Mouse (Mus musculus) heart, postnatal 0 days (tissue): ENCODE measurements at regions not wholly inside any gene's neighbourhood (a gene's known extent, or its start where the extent isn't known, plus 50 kb on each side); places are given as distances from the start of the nearest gene placed in this dataset.
A peak's percentile ranks its signal among the peaks of the same experiment; 100 is the strongest.

Source experiments
- ATAC-seq: fragments of 200-750 bp; cut with Nextera tagmentation; 2 replicates; pipeline ENCODE4 v1.8.0; 2017; ENCODE audit warnings: low read depth, moderate number of reproducible peaks, moderate library complexity; ENCODE audit not compliant: insufficient read depth
- DNase-seq: peaks from one replicate; pipeline ENCODE4 v3.0.0-alpha.2; 2016; ENCODE audit warnings: low spot score
- H3K27ac ChIP-seq: fragments of 300-500 bp; sonication (generic); 2 replicates; pipeline ENCODE4 v1.5.1; 2014; ENCODE audit warnings: low read depth, mild to moderate bottlenecking
- H3K27me3 ChIP-seq: fragments of 300-500 bp; sonication (generic); 2 replicates; pipeline ENCODE4 v1.6.1; 2014; ENCODE audit warnings: low read length, mixed read lengths; ENCODE audit not compliant: control insufficient read depth, insufficient read depth
- H3K36me3 ChIP-seq: fragments of 300-500 bp; sonication (generic); replicated peaks from 2 replicates; pipeline ENCODE4 v1.6.1; 2014; ENCODE audit warnings: low read length, mixed read lengths; ENCODE audit not compliant: control insufficient read depth, insufficient read depth
- H3K4me1 ChIP-seq: fragments of 300-500 bp; sonication (generic); 2 replicates; pipeline ENCODE4 v1.6.1; 2014; ENCODE audit warnings: antibody characterized with exemption; ENCODE audit not compliant: control insufficient read depth, insufficient read depth
- H3K4me2 ChIP-seq: fragments of 300-500 bp; sonication (generic); 2 replicates; pipeline ENCODE4 v1.6.1; 2014; ENCODE audit warnings: low read depth, mild to moderate bottlenecking, low read length, moderate library complexity
- H3K4me3 ChIP-seq: fragments of 300-500 bp; sonication (generic); 2 replicates; pipeline ENCODE4 v1.5.1; 2014; ENCODE audit warnings: low read depth, low read length
- H3K9ac ChIP-seq: fragments of 300-500 bp; sonication (generic); replicated peaks from 2 replicates; pipeline ENCODE4 v1.6.1; 2014; ENCODE audit warnings: low read depth, low read length, mixed read lengths
- H3K9me3 ChIP-seq: fragments of 300-500 bp; sonication (generic); replicated peaks from 2 replicates; pipeline ENCODE4 v1.6.1; 2016; ENCODE audit warnings: low read length; ENCODE audit not compliant: control insufficient read depth
- CTCF ChIP-seq: IDR thresholded peaks from 2 replicates; pipeline ENCODE4 v1.5.1; 2016; ENCODE audit warnings: antibody characterized with exemption, control low read depth, low read depth
- EP300 ChIP-seq: IDR thresholded peaks from 2 replicates; pipeline ENCODE4 v1.6.1; 2016; ENCODE audit warnings: antibody characterized with exemption, low read depth
- WGBS: fragments of 180-500 bp; shearing (Covaris S2); extraction: QIAGEN DNeasy Blood & Tissue Kit; methylation state at CpG from one replicate; pipeline ENCODE4 v1.1.7; 2014; 5-methylcytosine and 5-hydroxymethylcytosine counted together

GRCm38 (mm10) chr7:136809576-136809975 lies 84.8 kb upstream of the Mgmt start:
- Histone ChIP-seq H3K9ac (no peak overlapping the region), H3K9me3 (no peaks in the 10 kb centered on the region), H3K4me1 (no peaks in the 10 kb centered on the region), H3K4me2 (no peak overlapping the region), H3K27me3 (no peaks in the 10 kb centered on the region), H3K36me3 (no peaks in the 10 kb centered on the region), H3K4me3 (no peak overlapping the region), H3K27ac (no peak overlapping the region)
- TF ChIP-seq CTCF: no peak
- TF ChIP-seq EP300: no peak
- WGBS: 48% methylated on average over 8 of the region's 8 CpGs
- DNase-seq: no peak
- ATAC-seq: no peak

GRCm38 (mm10) chr7:136813691-136814325 lies 80.6 kb upstream of the Mgmt start:
- Histone ChIP-seq H3K4me3 (no peak overlapping the region), H3K9ac (no peak overlapping the region), H3K4me2 (no peak overlapping the region), H3K9me3 (no peaks in the 10 kb centered on the region), H3K27ac (no peak overlapping the region), H3K4me1 (no peaks in the 10 kb centered on the region), H3K36me3 (no peaks in the 10 kb centered on the region), H3K27me3 (no peaks in the 10 kb centered on the region)
- no peak for TF ChIP-seq EP300
- no peak for TF ChIP-seq CTCF
- DNase-seq (no peak), ATAC-seq (no peak)
- 68% methylated on average over 9 of the region's 9 CpGs for WGBS

- Histone ChIP-seq H3K4me1 (no peaks in the 10 kb centered on the region), H3K27ac (no peak overlapping the region), H3K9ac (no peak overlapping the region), H3K4me3 (no peak overlapping the region), H3K27me3 (no peaks in the 10 kb centered on the region), H3K9me3 (no peaks in the 10 kb centered on the region), H3K4me2 (no peak overlapping the region), H3K36me3 (no peaks in the 10 kb centered on the region)
- 74% methylated on average over 6 of the region's 6 CpGs for whole genome bisulfite sequencing
- no peak for TF ChIP-seq EP300
- no peak for TF ChIP-seq CTCF
- ATAC-seq (no peak), DNase-seq (no peak)
Observed at GRCm38 (mm10) chr7:136814751-136815150, 79.7 kb upstream of the Mgmt start.

- Histone ChIP-seq H3K4me2 (no peak overlapping the region), H3K27ac (no peak overlapping the region), H3K9ac (no peak overlapping the region), H3K9me3 (no peaks in the 10 kb centered on the region), H3K36me3 (no peaks in the 10 kb centered on the region), H3K27me3 (peaks cover 12% of the 10 kb centered on the region), H3K4me3 (no peak overlapping the region), H3K4me1 (no peaks in the 10 kb centered on the region)
- WGBS: 59% methylated on average over 4 of the region's 4 CpGs
- ATAC-seq (no peak), DNase-seq (no peak)
- TF ChIP-seq EP300: no peak
- TF ChIP-seq CTCF: no peak
Observed at GRCm38 (mm10) chr7:136820291-136820690, 74.1 kb upstream of the Mgmt start.

GRCm38 (mm10) chr7:136825647-136826046 lies 68.8 kb upstream of the Mgmt start:
- Histone ChIP-seq H3K4me2 (peak overlapping the region; percentile 35), H3K27ac (no peak overlapping the region), H3K4me1 (no peaks in the 10 kb centered on the region), H3K36me3 (no peaks in the 10 kb centered on the region), H3K27me3 (peaks cover 12% of the 10 kb centered on the region), H3K9ac (no peak overlapping the region), H3K4me3 (no peak overlapping the region), H3K9me3 (no peaks in the 10 kb centered on the region)
- DNase-seq (no peak), ATAC-seq (no peak)
- WGBS: 31% methylated on average over 16 of the region's 16 CpGs
- TF ChIP-seq EP300 (no peak), CTCF (no peak)

GRCm38 (mm10) chr7:136829621-136830313 lies 64.6 kb upstream of the Mgmt start:
- DNase-seq: no peak
- Histone ChIP-seq H3K27ac (no peak overlapping the region), H3K9me3 (no peaks in the 10 kb centered on the region), H3K36me3 (no peaks in the 10 kb centered on the region), H3K4me3 (no peak overlapping the region), H3K9ac (no peak overlapping the region), H3K4me2 (no peak overlapping the region), H3K4me1 (no peaks in the 10 kb centered on the region), H3K27me3 (no peaks in the 10 kb centered on the region)
- TF ChIP-seq EP300 (no peak), CTCF (no peak)
- WGBS: 74% methylated on average over 1 of the region's 1 CpGs
- ATAC-seq: no peak
